Mouse (Mus musculus): ENCODE measurements around the gene F11r. TPM values are rescaled to one million over a fixed set of nuclear protein-coding genes. Genes with fewer than 3 reads are reported as not detected.
A peak's percentile ranks its signal among the peaks of the same experiment; 100 is the strongest.

Gene F11r
- polyA plus RNA-seq, 1 experiment from 2014 or later = 88.7 TPM

DNA sequence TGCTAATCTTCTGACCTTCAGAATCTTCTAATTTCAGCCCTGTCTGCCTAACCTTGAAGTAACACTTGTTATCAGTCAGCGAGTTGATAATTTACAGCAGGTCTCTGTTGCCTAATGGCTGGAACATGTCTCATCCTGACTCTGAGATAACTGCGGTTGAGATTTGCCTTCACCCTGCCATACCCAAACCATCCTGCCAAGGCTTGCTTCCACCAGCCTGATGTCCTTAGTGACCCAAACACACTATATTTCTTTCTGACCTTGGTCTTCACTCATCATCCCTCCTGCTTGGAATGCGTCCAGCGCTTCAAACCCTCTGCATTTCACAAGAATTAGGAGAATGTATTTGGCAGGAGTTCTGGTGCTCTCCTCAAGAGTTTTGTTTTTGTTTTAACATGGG is 12.2 kb upstream of the F11r start:
- no peak for ATAC-seq (replicated peaks; ENCODE audit: low FRiP score, low TSS enrichment, low read depth)

GRCm38 (mm10) chr1:171432158-171432557 is 5.2 kb upstream of the F11r start:
- WGBS = 77% methylated on average over 5 of the region's 5 CpGs
- ATAC-seq (replicated peaks; ENCODE audit: low FRiP score, low TSS enrichment, low read depth) = no peak
- no peak overlapping the region for H3K9ac ChIP-seq (ENCODE audit: low read length)
- H3K4me1 ChIP-seq (replicated peaks; ENCODE audit: control insufficient read depth, insufficient read depth, low read length) = no peaks in the 10 kb centered on the region; the same call in 1 of the 2 replicates
- H3K4me3 ChIP-seq (ENCODE audit: low read depth, low read length) = no peak overlapping the region
- no peaks in the 10 kb centered on the region for H3K9me3 ChIP-seq (ENCODE audit: control insufficient read depth, low read length)
- H3K36me3 ChIP-seq (ENCODE audit: control insufficient read depth, insufficient read depth, low read length) = no peaks in the 10 kb centered on the region
- H3K27ac ChIP-seq (ENCODE audit: low read depth) = no peak overlapping the region
- DNase-seq (ENCODE audit: low spot score) = no peak
- H3K27me3 ChIP-seq (replicated peaks; ENCODE audit: control insufficient read depth, insufficient read depth, low read length) = no peaks in the 10 kb centered on the region
- no peak overlapping the region for H3K4me2 ChIP-seq (ENCODE audit: low read length)

More for the DNA sequence above, 12.2 kb upstream of the F11r start:
- WGBS = 24% methylated on average over 4 of the region's 4 CpGs
- H3K9me3 ChIP-seq (ENCODE audit: control insufficient read depth, low read length) = no peaks in the 10 kb centered on the region
- no peak overlapping the region for H3K9ac ChIP-seq (ENCODE audit: low read length)
- 0 out of 2 replicates have a peak, but pooled peaks cover 6% of the 10 kb centered on the region for H3K4me1 ChIP-seq (replicated peaks; ENCODE audit: control insufficient read depth, insufficient read depth, low read length)
- H3K36me3 ChIP-seq (ENCODE audit: control insufficient read depth, insufficient read depth, low read length) = peaks cover 10% of the 10 kb centered on the region
- H3K27me3 ChIP-seq (replicated peaks; ENCODE audit: control insufficient read depth, insufficient read depth, low read length) = no peaks in the 10 kb centered on the region
- no peak overlapping the region for H3K27ac ChIP-seq (ENCODE audit: low read depth)
- no peak overlapping the region for H3K4me2 ChIP-seq (ENCODE audit: low read length)
- DNase-seq (ENCODE audit: low spot score) = peak; percentile 58
- H3K4me3 ChIP-seq (ENCODE audit: low read depth, low read length) = no peak overlapping the region

DNA sequence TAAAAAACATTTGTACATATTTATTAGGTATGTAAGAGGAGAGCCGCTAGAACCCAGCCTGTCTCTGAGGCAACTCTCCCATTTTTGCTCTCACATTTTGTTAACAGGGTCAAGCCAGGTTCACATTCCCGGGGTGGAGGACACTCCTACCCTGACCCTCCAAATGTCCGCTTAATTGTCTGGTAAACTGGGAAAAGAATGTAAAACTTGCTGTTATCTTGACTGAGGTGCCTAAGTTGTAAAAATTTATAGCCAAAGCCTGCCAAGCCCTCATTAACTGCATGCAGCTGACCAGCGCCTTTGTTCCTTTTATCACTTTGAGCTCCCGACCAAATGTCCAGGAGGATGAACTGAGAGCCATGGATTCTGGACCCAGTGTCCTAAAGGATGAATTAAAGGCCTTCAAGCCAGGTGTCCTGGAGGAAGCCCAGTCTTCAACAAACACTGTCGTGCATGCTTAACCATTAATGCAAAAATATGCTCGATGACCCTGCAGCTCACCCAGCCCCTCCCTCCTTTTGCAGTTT is 2.0 kb upstream of the F11r start:
- no peaks in the 10 kb centered on the region for H3K36me3 ChIP-seq (ENCODE audit: control insufficient read depth, insufficient read depth, low read length)
- no peaks in the 10 kb centered on the region; the same call in 1 of the 2 replicates for H3K27me3 ChIP-seq (replicated peaks; ENCODE audit: control insufficient read depth, insufficient read depth, low read length)
- peaks cover 12% of the 10 kb centered on the region for H3K4me1 ChIP-seq (replicated peaks; ENCODE audit: control insufficient read depth, insufficient read depth, low read length)
- no peak overlapping the region for H3K4me3 ChIP-seq (ENCODE audit: low read depth, low read length)
- no peak overlapping the region for H3K9ac ChIP-seq (ENCODE audit: low read length)
- ATAC-seq (replicated peaks; ENCODE audit: low FRiP score, low TSS enrichment, low read depth) (0 out of 2 replicates have a peak, but pooled peaks have one; percentile 5), DNase-seq (ENCODE audit: low spot score) (peak; percentile 59)
- 16% methylated on average over 7 of the region's 7 CpGs for WGBS
- H3K4me2 ChIP-seq (ENCODE audit: low read length) = no peak overlapping the region
- H3K9me3 ChIP-seq (ENCODE audit: control insufficient read depth, low read length) = no peaks in the 10 kb centered on the region
- no peak overlapping the region for H3K27ac ChIP-seq (ENCODE audit: low read depth)

DNA sequence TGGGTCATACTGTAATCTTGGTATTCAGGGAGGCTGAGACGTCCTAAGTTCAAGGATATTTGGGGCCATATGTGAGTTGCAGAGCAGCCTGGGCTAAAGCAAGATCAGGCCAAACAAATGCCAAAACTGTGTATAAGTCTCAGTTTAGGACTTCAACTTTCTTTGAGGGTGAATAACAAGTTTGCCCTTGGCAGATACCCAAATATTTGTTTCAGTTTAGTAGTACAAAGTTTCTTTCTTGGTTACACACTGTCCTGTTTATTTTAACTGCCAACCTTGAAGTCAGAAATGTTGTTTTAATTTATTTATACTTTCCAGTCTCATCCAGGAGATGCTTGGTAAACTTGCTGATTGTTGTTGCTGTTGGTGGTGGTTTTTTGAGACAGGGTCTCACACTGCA is 1.4 kb upstream of the F11r start:
- WGBS = 34% methylated on average over 1 of the region's 1 CpGs
- Histone ChIP-seq H3K9ac (ENCODE audit: low read length) (no peak overlapping the region), H3K36me3 (ENCODE audit: control insufficient read depth, insufficient read depth, low read length) (no peaks in the 10 kb centered on the region), H3K4me3 (ENCODE audit: low read depth, low read length) (no peak overlapping the region), H3K27ac (ENCODE audit: low read depth) (no peak overlapping the region), H3K4me2 (ENCODE audit: low read length) (no peak overlapping the region), H3K9me3 (ENCODE audit: control insufficient read depth, low read length) (no peaks in the 10 kb centered on the region), H3K27me3 (replicated peaks; ENCODE audit: control insufficient read depth, insufficient read depth, low read length) (no peaks in the 10 kb centered on the region; the same call in 1 of the 2 replicates), H3K4me1 (replicated peaks; ENCODE audit: control insufficient read depth, insufficient read depth, low read length) (peaks cover 17% of the 10 kb centered on the region)
- ATAC-seq (replicated peaks; ENCODE audit: low FRiP score, low TSS enrichment, low read depth) (no peak), DNase-seq (ENCODE audit: low spot score) (no peak)

- peak overlapping the region; percentile 17; the same call in 1 of the 2 replicates for H3K27ac ChIP-seq (ENCODE audit: low read depth)
- no peaks in the 10 kb centered on the region for H3K9me3 ChIP-seq (ENCODE audit: control insufficient read depth, low read length)
- H3K9ac ChIP-seq (ENCODE audit: low read length) = peak overlapping the region; percentile 53
- H3K4me3 ChIP-seq (ENCODE audit: low read depth, low read length) = peak overlapping the region; percentile 57
- WGBS = 4% methylated on average over 18 of the region's 18 CpGs
- H3K36me3 ChIP-seq (ENCODE audit: control insufficient read depth, insufficient read depth, low read length) = no peaks in the 10 kb centered on the region
- no peaks in the 10 kb centered on the region; the same call in 1 of the 2 replicates for H3K27me3 ChIP-seq (replicated peaks; ENCODE audit: control insufficient read depth, insufficient read depth, low read length)
- peaks cover 20% of the 10 kb centered on the region for H3K4me1 ChIP-seq (replicated peaks; ENCODE audit: control insufficient read depth, insufficient read depth, low read length)
- ATAC-seq (replicated peaks; ENCODE audit: low FRiP score, low TSS enrichment, low read depth) (no peak), DNase-seq (ENCODE audit: low spot score) (no peak)
- peak overlapping the region; percentile 60 for H3K4me2 ChIP-seq (ENCODE audit: low read length)
These were observed 807 bp downstream of the F11r start for GRCm38 (mm10) chr1:171438014-171438670.

DNA sequence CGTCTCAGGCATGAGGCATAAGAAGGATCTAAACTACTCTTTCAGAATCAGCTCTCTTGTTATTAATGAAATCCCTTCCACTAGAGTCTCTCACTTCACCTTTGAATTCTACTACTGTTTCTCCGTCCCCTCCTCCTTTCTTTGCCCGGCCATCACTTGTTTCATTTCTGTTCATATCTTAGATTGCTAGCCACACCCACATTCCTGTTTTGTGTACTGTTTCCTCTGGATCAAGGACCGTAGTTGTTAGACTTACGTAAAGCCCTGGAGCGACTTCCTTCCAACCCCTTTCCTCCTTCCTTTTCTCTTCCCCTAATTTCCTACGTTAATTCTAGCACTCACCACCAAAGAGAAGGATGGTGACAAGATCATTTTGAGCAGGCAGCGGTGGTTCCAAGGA is 1.7 kb downstream of the F11r start:
- Histone ChIP-seq H3K9me3 (ENCODE audit: control insufficient read depth, low read length) (peaks cover 6% of the 10 kb centered on the region; the same call in 1 of the 2 replicates), H3K4me3 (ENCODE audit: low read depth, low read length) (peak overlapping the region; percentile 57), H3K27ac (ENCODE audit: low read depth) (peak overlapping the region; percentile 8; the same call in 1 of the 2 replicates), H3K9ac (ENCODE audit: low read length) (0 out of 2 replicates have a peak overlapping the region, but pooled peaks have one; percentile 53), H3K4me1 (replicated peaks; ENCODE audit: control insufficient read depth, insufficient read depth, low read length) (peaks cover 20% of the 10 kb centered on the region), H3K4me2 (ENCODE audit: low read length) (peak overlapping the region; percentile 60), H3K36me3 (ENCODE audit: control insufficient read depth, insufficient read depth, low read length) (no peaks in the 10 kb centered on the region), H3K27me3 (replicated peaks; ENCODE audit: control insufficient read depth, insufficient read depth, low read length) (no peaks in the 10 kb centered on the region; the same call in 1 of the 2 replicates)
- ATAC-seq (replicated peaks; ENCODE audit: low FRiP score, low TSS enrichment, low read depth) = no peak
- 26% methylated on average over 8 of the region's 8 CpGs for WGBS
- no peak for DNase-seq (ENCODE audit: low spot score)

GRCm38 (mm10) chr1:171440025-171440725 is 2.8 kb downstream of the F11r start:
- peak overlapping the region; percentile 83 for H3K27ac ChIP-seq (ENCODE audit: low read depth)
- DNase-seq (ENCODE audit: low spot score) = peak; percentile 67
- 20% methylated on average over 9 of the region's 9 CpGs for WGBS
- no peak for ATAC-seq (replicated peaks; ENCODE audit: low FRiP score, low TSS enrichment, low read depth)
- H3K9me3 ChIP-seq (ENCODE audit: control insufficient read depth, low read length) = peaks cover 6% of the 10 kb centered on the region; the same call in 1 of the 2 replicates
- no peaks in the 10 kb centered on the region; the same call in 1 of the 2 replicates for H3K27me3 ChIP-seq (replicated peaks; ENCODE audit: control insufficient read depth, insufficient read depth, low read length)
- peak overlapping the region; percentile 57 for H3K4me3 ChIP-seq (ENCODE audit: low read depth, low read length)
- peak overlapping the region; percentile 60 for H3K4me2 ChIP-seq (ENCODE audit: low read length)
- H3K36me3 ChIP-seq (ENCODE audit: control insufficient read depth, insufficient read depth, low read length) = no peaks in the 10 kb centered on the region
- peaks cover 20% of the 10 kb centered on the region for H3K4me1 ChIP-seq (replicated peaks; ENCODE audit: control insufficient read depth, insufficient read depth, low read length)
- H3K9ac ChIP-seq (ENCODE audit: low read length) = no peak overlapping the region

- Histone ChIP-seq H3K4me1 (replicated peaks; ENCODE audit: control insufficient read depth, insufficient read depth, low read length) (peaks cover 23% of the 10 kb centered on the region), H3K9ac (ENCODE audit: low read length) (no peak overlapping the region), H3K9me3 (ENCODE audit: control insufficient read depth, low read length) (peaks cover 8% of the 10 kb centered on the region; the same call in 1 of the 2 replicates), H3K27ac (ENCODE audit: low read depth) (peak overlapping the region; percentile 83), H3K4me3 (ENCODE audit: low read depth, low read length) (no peak overlapping the region), H3K4me2 (ENCODE audit: low read length) (peak overlapping the region; percentile 60), H3K36me3 (ENCODE audit: control insufficient read depth, insufficient read depth, low read length) (no peaks in the 10 kb centered on the region), H3K27me3 (replicated peaks; ENCODE audit: control insufficient read depth, insufficient read depth, low read length) (no peaks in the 10 kb centered on the region; the same call in 1 of the 2 replicates)
- DNase-seq (ENCODE audit: low spot score) = peak; percentile 80
- ATAC-seq (replicated peaks; ENCODE audit: low FRiP score, low TSS enrichment, low read depth) = peak; percentile 62
- WGBS = 42% methylated on average over 7 of the region's 7 CpGs
These were observed 4.4 kb downstream of the F11r start for GRCm38 (mm10) chr1:171441466-171442412.

Data from intestine, embryonic 14.5 days (tissue).